Mouse (Mus musculus) kidney, postnatal 36 days (tissue): Measurements from ENCODE around the gene Rnd3.

Experiments
- DNase-seq, 2 experiments: peaks; one replicate each; pipeline ENCODE4 v3.0.0; 2021 to 2022; ENCODE audit warnings: mixed read lengths in 2 of 2

Gene Rnd3

GRCm38 (mm10) chr2:51148975-51149374 lies at the start of gene Rnd3:
Rnd3 (minus strand) TSS chr2:51149111.
- peak; percentile 97 to 98 for DNase-seq

GRCm38 (mm10) chr2:51192319-51192718 lies 43.4 kb upstream of the Rnd3 start:
- DNase-seq = peak in 1 of 2 experiments; percentile 44

DNA sequence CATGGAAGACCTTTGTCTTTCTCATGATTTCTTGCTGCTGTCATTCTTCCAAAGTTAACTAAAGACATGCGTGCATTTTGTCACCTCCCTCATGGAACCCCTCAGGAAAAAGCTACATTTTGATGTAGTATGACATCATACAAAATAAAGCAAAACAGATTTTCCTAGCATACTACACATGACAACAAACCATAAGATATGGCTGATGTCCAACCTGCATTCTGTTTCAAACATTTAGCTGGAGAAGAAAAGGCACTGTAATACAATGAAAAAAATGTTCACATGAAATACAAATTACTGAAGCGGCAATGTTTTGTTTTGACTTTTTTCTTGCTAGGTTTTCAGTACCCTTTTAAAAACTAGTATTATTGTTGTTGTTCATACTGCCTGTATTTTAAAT lies 36.9 kb upstream of the Rnd3 start:
- no peak for DNase-seq

GRCm38 (mm10) chr2:51182990-51183389 lies 34.1 kb upstream of the Rnd3 start:
- DNase-seq = no peak

DNA sequence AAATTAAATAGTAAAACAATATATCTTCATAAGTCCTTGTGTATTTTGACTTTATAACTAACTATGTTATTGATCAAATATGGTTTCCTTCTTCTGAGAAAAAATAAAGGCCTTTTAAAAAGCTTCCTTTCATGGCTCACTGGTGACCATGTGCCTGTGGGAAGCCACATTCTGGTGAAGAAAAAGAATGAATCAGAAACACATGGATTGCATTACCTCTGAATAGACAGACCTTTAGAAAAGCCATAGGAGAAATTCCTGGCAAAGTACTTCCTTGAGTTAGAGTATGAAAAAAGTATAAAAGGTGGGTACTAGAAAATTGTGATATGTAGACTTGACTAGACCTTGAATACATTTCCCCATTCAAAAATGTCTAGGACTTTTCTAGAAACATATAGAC lies 32.5 kb upstream of the Rnd3 start:
- no peak for DNase-seq

DNA sequence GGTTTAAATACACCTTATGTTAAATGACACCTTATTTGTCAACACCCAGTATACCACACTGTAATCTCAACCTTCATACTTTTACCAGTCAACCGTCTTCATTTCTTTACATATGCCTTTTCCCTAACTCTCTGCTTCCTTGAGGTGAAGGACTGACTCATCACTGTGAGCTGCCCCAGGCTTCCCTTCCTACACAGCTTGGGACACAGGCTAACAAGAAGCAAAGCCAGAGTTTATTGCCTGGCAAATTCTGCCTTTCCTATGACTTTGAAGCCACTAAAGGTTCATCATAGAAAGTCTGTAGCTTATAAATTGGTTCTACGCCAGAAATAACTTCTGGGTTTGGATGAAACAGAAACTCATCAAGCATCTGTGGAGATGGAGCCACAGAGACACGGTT lies 30.2 kb upstream of the Rnd3 start:
- no peak for DNase-seq

GRCm38 (mm10) chr2:51177615-51178014 lies 28.7 kb upstream of the Rnd3 start:
- peak; percentile 5 to 25 for DNase-seq

GRCm38 (mm10) chr2:51175276-51175675 lies 26.4 kb upstream of the Rnd3 start:
- no peak for DNase-seq

DNA sequence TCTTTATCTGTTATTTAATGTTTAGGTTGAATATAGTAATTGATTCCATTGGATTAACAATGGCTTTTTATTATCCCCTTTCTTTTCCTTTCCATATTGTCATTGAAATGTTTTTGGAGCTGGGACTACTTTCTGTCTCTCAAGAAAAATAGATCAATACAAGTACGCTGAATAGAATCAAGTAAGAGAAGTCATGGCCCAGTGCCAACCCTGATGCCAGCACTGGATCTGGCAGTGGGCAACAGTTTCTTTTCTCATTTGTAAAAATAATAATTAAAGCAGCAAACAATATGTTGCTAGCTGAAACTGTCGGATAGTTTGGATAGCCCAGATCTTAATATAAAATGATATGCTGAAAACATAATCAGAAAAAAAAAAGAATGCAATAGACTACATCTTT lies 12.2 kb upstream of the Rnd3 start:
- DNase-seq = no peak

GRCm38 (mm10) chr2:51148454-51148853 lies 457 bp downstream of the Rnd3 start:
- DNase-seq = peak in 1 of 2 experiments; percentile 61

DNA sequence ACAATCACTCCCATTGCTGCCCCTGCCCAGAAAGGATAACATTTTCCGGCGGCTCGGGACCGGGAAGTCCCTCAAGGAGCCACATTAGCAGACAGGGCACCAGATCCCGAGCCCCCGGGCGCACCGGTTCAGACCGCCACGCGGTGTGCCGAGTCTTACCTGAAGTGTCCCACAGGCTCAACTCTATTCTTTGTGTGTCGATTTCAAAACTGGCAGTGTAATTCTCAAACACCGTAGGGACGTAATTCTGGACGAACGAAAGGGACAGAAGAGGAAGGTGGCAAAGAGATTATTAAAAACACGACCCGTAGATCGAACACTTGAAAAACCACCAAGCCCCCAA lies 875 bp downstream of the Rnd3 start:
- no peak for DNase-seq

GRCm38 (mm10) chr2:51147318-51148064 lies 1.4 kb downstream of the Rnd3 start:
- DNase-seq = peak; percentile 85 to 89

DNA sequence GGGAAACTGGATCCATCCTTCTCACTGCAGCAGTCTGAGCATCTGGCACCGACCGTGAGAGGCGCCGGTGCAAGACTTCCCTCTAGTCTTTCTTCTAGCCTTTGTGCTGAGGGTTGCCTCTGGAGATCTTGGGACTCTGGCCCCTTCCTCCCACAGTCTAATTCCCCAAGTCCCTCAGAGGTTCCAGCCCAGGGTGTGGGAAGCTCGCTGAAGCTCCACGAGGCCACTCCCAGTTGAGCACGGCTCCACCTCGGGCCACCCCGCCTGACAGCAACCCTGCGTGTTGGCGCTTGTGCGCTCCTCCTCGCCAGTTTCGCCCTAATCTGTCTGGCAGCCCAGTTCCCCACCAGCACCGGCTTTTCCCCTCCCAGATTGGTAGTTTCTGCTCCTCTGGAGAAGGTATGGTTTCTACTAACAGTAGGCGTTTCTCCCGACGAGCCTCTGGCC lies 2.0 kb downstream of the Rnd3 start:
- peak; percentile 77 to 85 for DNase-seq

- peak; percentile 25 to 39 for DNase-seq
These were observed 3.0 kb downstream of the Rnd3 start for GRCm38 (mm10) chr2:51145838-51146470.

- peak in 1 of 2 experiments; percentile 38 for DNase-seq
These were observed 4.4 kb downstream of the Rnd3 start for GRCm38 (mm10) chr2:51144380-51145120.

DNA sequence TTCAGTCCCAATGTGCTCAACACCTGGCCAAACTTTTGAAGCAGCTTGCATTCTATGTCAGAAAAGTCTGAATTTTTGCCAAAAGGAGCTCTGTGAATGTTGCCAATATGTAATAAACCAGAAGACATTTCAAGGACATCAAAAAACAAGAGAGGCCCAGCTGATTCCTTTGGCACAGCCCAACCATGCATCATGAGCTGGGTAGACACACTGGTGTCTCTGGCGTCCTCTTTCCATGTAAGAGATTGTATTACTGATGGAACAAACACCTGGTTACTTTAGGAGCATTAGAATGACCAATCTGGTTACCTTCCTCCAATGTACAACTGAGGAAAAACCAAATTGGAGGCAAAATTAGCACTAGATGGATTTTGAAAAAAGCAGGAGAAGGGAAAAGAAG lies 6.5 kb downstream of the Rnd3 start:
- no peak for DNase-seq

GRCm38 (mm10) chr2:51141345-51141744 lies 7.6 kb downstream of the Rnd3 start:
- no peak for DNase-seq

- peak; percentile 29 to 34 for DNase-seq
These were observed 8.4 kb downstream of the Rnd3 start for GRCm38 (mm10) chr2:51140486-51140885.

DNA sequence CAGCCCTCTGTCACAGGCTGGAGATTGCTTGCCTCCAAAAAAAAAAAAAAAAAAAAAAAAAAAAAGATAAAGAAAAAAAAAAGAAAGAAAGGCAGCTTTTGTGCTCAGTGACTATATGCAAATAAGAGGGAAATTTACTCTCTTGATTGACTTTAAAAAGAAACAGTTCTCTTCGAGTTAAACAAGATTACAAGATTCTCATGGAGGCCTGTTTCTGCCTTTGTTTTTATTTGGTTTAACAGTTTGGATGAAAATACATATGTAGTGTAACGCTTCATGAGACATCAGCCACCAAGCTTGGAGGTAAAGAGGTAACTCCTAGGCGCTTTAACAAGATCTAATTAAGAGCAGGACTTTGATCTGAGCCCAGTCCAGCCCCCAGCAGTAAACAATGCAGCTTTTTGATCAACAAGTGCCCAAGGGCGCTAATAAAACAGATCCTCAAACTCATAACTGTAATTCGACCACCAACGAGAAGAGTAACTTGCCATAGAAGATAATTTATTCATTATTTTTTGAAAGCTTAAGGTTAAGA lies 8.9 kb downstream of the Rnd3 start:
- no peak for DNase-seq

GRCm38 (mm10) chr2:51139218-51139911 lies 9.5 kb downstream of the Rnd3 start:
- peak; percentile 64 to 69 for DNase-seq

DNA sequence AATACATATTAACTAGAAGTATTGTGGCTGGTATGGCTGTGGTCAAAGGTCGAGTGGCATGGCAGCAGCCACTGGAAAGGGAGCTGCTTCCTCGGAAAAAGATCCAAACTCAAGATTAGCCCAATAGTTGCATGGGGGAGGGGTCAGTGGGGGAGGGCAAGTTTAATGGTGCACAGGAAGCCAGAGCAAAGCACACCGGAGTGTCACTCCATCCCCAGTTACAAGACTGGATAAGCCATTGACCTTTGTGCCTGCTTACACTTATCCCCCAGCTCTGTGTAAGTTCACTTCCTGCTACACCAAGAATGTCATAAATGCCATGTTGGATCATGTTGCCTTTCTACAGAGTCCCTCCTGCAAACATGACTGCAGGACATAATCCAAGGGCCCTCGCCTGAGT lies 11.2 kb downstream of the Rnd3 start:
- DNase-seq = peak in 1 of 2 experiments; percentile 49

GRCm38 (mm10) chr2:51132181-51132580 lies 16.7 kb downstream of the Rnd3 start:
- DNase-seq = no peak

DNA sequence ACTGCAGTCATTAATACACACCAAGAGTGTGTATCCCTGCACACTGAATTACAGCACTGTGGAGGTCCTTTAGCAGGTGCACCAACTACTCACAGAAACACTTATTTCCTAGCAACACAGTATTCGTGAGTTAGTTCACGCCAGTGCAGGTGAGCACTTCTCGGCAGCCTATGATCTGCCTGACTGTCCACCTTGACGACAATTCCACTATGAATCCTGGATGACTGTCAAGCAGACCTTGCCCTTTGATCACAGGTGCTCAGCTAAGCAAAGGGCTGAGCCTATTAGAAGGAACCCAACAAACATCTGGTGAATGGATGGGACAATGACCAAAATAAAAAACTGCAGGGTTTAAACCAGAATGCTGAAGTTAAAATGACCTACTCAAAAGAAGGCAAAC lies 20.8 kb downstream of the Rnd3 start:
- peak; percentile 54 to 65 for DNase-seq
